Mouse (Mus musculus): ENCODE results near the gene Chaf1a. TPM values are rescaled to one million over a fixed set of nuclear protein-coding genes. Genes with fewer than 3 reads are reported as not detected.
A peak's percentile ranks its signal among the peaks of the same experiment; 100 is the strongest.

Chaf1a gene
- polyA plus RNA-seq, 2 experiments, result 18.4 to 25.1 TPM

- H3K4me2 ChIP-seq (replicated peaks; ENCODE audit: low read depth, low read length, severe bottlenecking), result peak within 1 kb of the TSS; percentile 85
- peaks cover 26% of the 10 kb centered on the region for H3K4me1 ChIP-seq (ENCODE audit: control insufficient read depth, insufficient read depth, low read length)
- peak within 1 kb of the TSS; percentile 48; the same call in 1 of the 2 replicates for H3K27ac ChIP-seq (replicated peaks; ENCODE audit: low read depth, low read length)
- peak; percentile 75; the same call in 1 of the 2 replicates for TF ChIP-seq POLR2A (IDR thresholded peaks at IDR 0.05; ENCODE audit: borderline replicate concordance, extremely low read depth, insufficient read depth, insufficient read length)
- DNase-seq (ENCODE audit: low spot score) (peak; percentile 100), ATAC-seq (ENCODE audit: low FRiP score, low read depth) (peak; percentile 93)
- no peaks in the 10 kb centered on the region for H3K27me3 ChIP-seq (ENCODE audit: control insufficient read depth, insufficient read depth, low read length)
- H3K36me3 ChIP-seq (ENCODE audit: control insufficient read depth, insufficient read depth, low read length), result peaks cover 22% of the 10 kb centered on the region
- under 1% methylated on average over 61 of the region's 61 CpGs for WGBS
- peak within 1 kb of the TSS; percentile 74 for H3K9ac ChIP-seq (ENCODE audit: low read depth, low read length, severe bottlenecking)
- peak within 1 kb of the TSS; percentile 92 for H3K4me3 ChIP-seq (replicated peaks; ENCODE audit: low read length)
- no peaks in the 10 kb centered on the region for H3K9me3 ChIP-seq (ENCODE audit: control insufficient read depth, low read length)
Observed at GRCm38 (mm10) chr17:56078880-56079795, 38.9 kb downstream of the Chaf1a start, which contains the start of gene Hdgfl2. Gene Hdgfl2, plus strand, starts transcription at chr17:56079634.

GRCm38 (mm10) chr17:56079921-56080320, 39.7 kb downstream of the Chaf1a start:
- peak overlapping the region; percentile 74 for H3K9ac ChIP-seq (ENCODE audit: low read depth, low read length, severe bottlenecking)
- H3K4me1 ChIP-seq (ENCODE audit: control insufficient read depth, insufficient read depth, low read length), result peaks cover 25% of the 10 kb centered on the region
- H3K4me2 ChIP-seq (replicated peaks; ENCODE audit: low read depth, low read length, severe bottlenecking), result peak overlapping the region; percentile 85
- 2% methylated on average over 11 of the region's 11 CpGs for WGBS
- peak overlapping the region; percentile 92 for H3K4me3 ChIP-seq (replicated peaks; ENCODE audit: low read length)
- H3K27me3 ChIP-seq (ENCODE audit: control insufficient read depth, insufficient read depth, low read length), result no peaks in the 10 kb centered on the region
- H3K9me3 ChIP-seq (ENCODE audit: control insufficient read depth, low read length), result no peaks in the 10 kb centered on the region
- no peak for TF ChIP-seq POLR2A (IDR thresholded peaks at IDR 0.05; ENCODE audit: borderline replicate concordance, extremely low read depth, insufficient read depth, insufficient read length)
- ATAC-seq (ENCODE audit: low FRiP score, low read depth) (no peak), DNase-seq (ENCODE audit: low spot score) (no peak)
- peaks cover 22% of the 10 kb centered on the region for H3K36me3 ChIP-seq (ENCODE audit: control insufficient read depth, insufficient read depth, low read length)
- 0 out of 2 replicates have a peak overlapping the region, but pooled peaks have one; percentile 48 for H3K27ac ChIP-seq (replicated peaks; ENCODE audit: low read depth, low read length)

GRCm38 (mm10) chr17:56080781-56081585, 40.7 kb downstream of the Chaf1a start:
- peak; percentile 28 for ATAC-seq (ENCODE audit: low FRiP score, low read depth)

GRCm38 (mm10) chr17:56092312-56092711, 52.1 kb downstream of the Chaf1a start:
- H3K9me3 ChIP-seq (ENCODE audit: control insufficient read depth, low read length), result no peaks in the 10 kb centered on the region
- DNase-seq (ENCODE audit: low spot score), result no peak
- no peaks in the 10 kb centered on the region for H3K4me1 ChIP-seq (ENCODE audit: control insufficient read depth, insufficient read depth, low read length)
- H3K4me3 ChIP-seq (replicated peaks; ENCODE audit: low read length), result no peak overlapping the region
- no peak overlapping the region for H3K4me2 ChIP-seq (replicated peaks; ENCODE audit: low read depth, low read length, severe bottlenecking)
- H3K36me3 ChIP-seq (ENCODE audit: control insufficient read depth, insufficient read depth, low read length), result peaks cover 70% of the 10 kb centered on the region
- no peak overlapping the region for H3K9ac ChIP-seq (ENCODE audit: low read depth, low read length, severe bottlenecking)
- 92% methylated on average over 1 of the region's 1 CpGs for WGBS
- no peak overlapping the region for H3K27ac ChIP-seq (replicated peaks; ENCODE audit: low read depth, low read length)
- no peak for ATAC-seq (ENCODE audit: low FRiP score, low read depth)
- no peaks in the 10 kb centered on the region for H3K27me3 ChIP-seq (ENCODE audit: control insufficient read depth, insufficient read depth, low read length)
- TF ChIP-seq POLR2A (IDR thresholded peaks at IDR 0.05; ENCODE audit: borderline replicate concordance, extremely low read depth, insufficient read depth, insufficient read length), result no peak

More at GRCm38 (mm10) chr17:56080781-56081585, 40.7 kb downstream of the Chaf1a start:
- TF ChIP-seq POLR2A (IDR thresholded peaks at IDR 0.05; ENCODE audit: borderline replicate concordance, extremely low read depth, insufficient read depth, insufficient read length), result no peak
- Histone ChIP-seq H3K36me3 (ENCODE audit: control insufficient read depth, insufficient read depth, low read length) (peaks cover 28% of the 10 kb centered on the region), H3K4me2 (replicated peaks; ENCODE audit: low read depth, low read length, severe bottlenecking) (peak overlapping the region; percentile 85), H3K4me3 (replicated peaks; ENCODE audit: low read length) (peak overlapping the region; percentile 92), H3K27ac (replicated peaks; ENCODE audit: low read depth, low read length) (no peak overlapping the region), H3K4me1 (ENCODE audit: control insufficient read depth, insufficient read depth, low read length) (peaks cover 18% of the 10 kb centered on the region), H3K27me3 (ENCODE audit: control insufficient read depth, insufficient read depth, low read length) (no peaks in the 10 kb centered on the region), H3K9me3 (ENCODE audit: control insufficient read depth, low read length) (no peaks in the 10 kb centered on the region), H3K9ac (ENCODE audit: low read depth, low read length, severe bottlenecking) (peak overlapping the region; percentile 74)
- peak; percentile 84 for DNase-seq (ENCODE audit: low spot score)
- 9% methylated on average over 8 of the region's 8 CpGs for WGBS

- no peak overlapping the region for H3K4me2 ChIP-seq (replicated peaks; ENCODE audit: low read depth, low read length, severe bottlenecking)
- peak; percentile 23 for DNase-seq (ENCODE audit: low spot score)
- H3K9ac ChIP-seq (ENCODE audit: low read depth, low read length, severe bottlenecking), result no peak overlapping the region
- TF ChIP-seq POLR2A (IDR thresholded peaks at IDR 0.05; ENCODE audit: borderline replicate concordance, extremely low read depth, insufficient read depth, insufficient read length), result no peak
- no peaks in the 10 kb centered on the region for H3K4me1 ChIP-seq (ENCODE audit: control insufficient read depth, insufficient read depth, low read length)
- ATAC-seq (ENCODE audit: low FRiP score, low read depth), result no peak
- H3K9me3 ChIP-seq (ENCODE audit: control insufficient read depth, low read length), result no peaks in the 10 kb centered on the region
- no peak overlapping the region for H3K27ac ChIP-seq (replicated peaks; ENCODE audit: low read depth, low read length)
- peaks cover 70% of the 10 kb centered on the region for H3K36me3 ChIP-seq (ENCODE audit: control insufficient read depth, insufficient read depth, low read length)
- no peaks in the 10 kb centered on the region for H3K27me3 ChIP-seq (ENCODE audit: control insufficient read depth, insufficient read depth, low read length)
- WGBS, result 69% methylated on average over 1 of the region's 1 CpGs
- no peak overlapping the region for H3K4me3 ChIP-seq (replicated peaks; ENCODE audit: low read length)
Observed at GRCm38 (mm10) chr17:56092794-56093193, 52.6 kb downstream of the Chaf1a start.
